Mouse (Mus musculus) gastrocnemius, postnatal 36 days (tissue): ENCODE data around the gene Zfp617. TPM values are rescaled to one million over a fixed set of nuclear protein-coding genes. Genes with fewer than 3 reads are reported as not detected.
"Not testable (repeated sequence)": the region's sequence is repeated elsewhere in the genome, so short reads cannot be mapped to it uniquely, and the experiment has no call there.

Experiments
- DNase-seq, 2 experiments: peaks; one replicate each; pipeline ENCODE4 v3.0.0; 2022
- intact Hi-C: fragments of 180-260 bp; cut with DNase I; formaldehyde crosslinking; loops from one replicate; pipeline ENCODE4 v1.15.1; 2025
- total RNA-seq, 2 experiments: library from RNA; stranded (reverse); gene quantifications; 2 replicates each; pipeline ENCODE4 v1.2.3; 2021

The Zfp617 gene
- total RNA-seq, 2 experiments from 2014 or later, result 15.7 to 19.1 TPM

- intact Hi-C loops, result no loop called here
- DNase-seq, result peak; percentile 96 to 98
These were observed 42.2 kb downstream of the Zfp617 start, which contains the start of gene Zfp961 for GRCm38 (mm10) chr8:71950482-71951221. Gene Zfp961 (plus strand): TSS chr8:71951038.

GRCm38 (mm10) chr8:71951436-71952161 is 43.2 kb downstream of the Zfp617 start:
- no peak for DNase-seq
- intact Hi-C loops, result no loop called here

DNA sequence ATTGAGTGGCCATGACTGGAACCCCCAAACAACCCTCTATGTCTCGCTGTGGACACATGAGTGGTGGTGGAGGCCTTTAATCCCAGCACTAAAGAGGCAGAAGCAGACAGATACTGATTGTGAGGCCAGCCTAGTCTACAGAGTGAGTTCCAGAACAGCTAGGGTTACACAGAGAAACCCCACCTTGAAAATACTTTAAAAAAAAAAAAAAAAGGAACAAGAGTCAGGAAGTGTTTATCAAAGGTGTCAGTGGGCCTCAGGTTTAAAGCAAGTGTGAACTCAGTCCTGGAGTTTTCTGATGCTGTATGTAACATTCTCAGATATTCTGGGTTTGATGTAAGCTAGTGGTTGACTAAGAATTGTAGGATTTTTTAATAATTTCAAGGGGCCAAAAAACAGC is 44.1 kb downstream of the Zfp617 start:
- no peak for DNase-seq
- intact Hi-C loops, result no loop called here

GRCm38 (mm10) chr8:71952961-71953700 is 44.7 kb downstream of the Zfp617 start:
- intact Hi-C loops, DNase-seq: not testable (repeated sequence)

- no peak for DNase-seq
- intact Hi-C loops, result no loop called here
These were observed 46.2 kb downstream of the Zfp617 start for GRCm38 (mm10) chr8:71954666-71955065.

- DNase-seq, result no peak
- intact Hi-C loops, result no loop called here
These were observed 52.0 kb downstream of the Zfp617 start for GRCm38 (mm10) chr8:71960483-71960882.

GRCm38 (mm10) chr8:71961796-71962195 is 53.4 kb downstream of the Zfp617 start:
- no peak for DNase-seq
- intact Hi-C loops, result no loop called here

- no peak for DNase-seq
- intact Hi-C loops, result no loop called here
These were observed 55.6 kb downstream of the Zfp617 start for GRCm38 (mm10) chr8:71964051-71964450.

GRCm38 (mm10) chr8:71965166-71965565 is 56.7 kb downstream of the Zfp617 start:
- DNase-seq, result no peak
- intact Hi-C loops, result no loop called here

GRCm38 (mm10) chr8:71966411-71966810 is 58.0 kb downstream of the Zfp617 start:
- DNase-seq, result no peak
- intact Hi-C loops, result no loop called here

- no peak for DNase-seq
- intact Hi-C loops, result no loop called here
These were observed 58.8 kb downstream of the Zfp617 start for GRCm38 (mm10) chr8:71967261-71967660.

- no peak for DNase-seq
- intact Hi-C loops, result no loop called here
These were observed 59.7 kb downstream of the Zfp617 start for GRCm38 (mm10) chr8:71968100-71968499.

DNA sequence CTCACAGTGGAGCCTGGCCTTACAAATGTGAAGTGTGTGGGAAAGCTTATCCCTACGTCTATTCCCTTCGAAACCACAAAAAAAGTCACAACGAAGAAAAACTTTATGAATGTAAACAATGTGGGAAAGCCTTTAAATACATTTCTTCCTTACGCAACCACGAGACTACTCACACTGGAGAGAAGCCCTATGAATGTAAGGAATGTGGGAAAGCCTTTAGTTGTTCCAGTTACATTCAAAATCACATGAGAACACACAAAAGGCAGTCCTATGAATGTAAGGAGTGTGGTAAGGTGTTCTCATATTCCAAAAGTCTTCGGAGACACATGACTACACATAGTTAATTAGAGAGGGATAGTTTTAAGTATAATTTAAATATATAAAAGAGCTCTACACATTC is 60.2 kb downstream of the Zfp617 start:
- intact Hi-C loops, result no loop called here
- DNase-seq, result no peak

GRCm38 (mm10) chr8:71971945-71972344 is 63.5 kb downstream of the Zfp617 start:
- no peak for DNase-seq
- intact Hi-C loops, result no loop called here

- no peak for DNase-seq
- intact Hi-C loops, result no loop called here
These were observed 65.8 kb downstream of the Zfp617 start for GRCm38 (mm10) chr8:71974211-71974610.

- no peak for DNase-seq
- intact Hi-C loops, result no loop called here
These were observed 72.6 kb downstream of the Zfp617 start for GRCm38 (mm10) chr8:71981032-71981431.

GRCm38 (mm10) chr8:71981456-71981855 is 73.0 kb downstream of the Zfp617 start:
- no peak for DNase-seq
- intact Hi-C loops, result no loop called here
